Mouse (Mus musculus): Measurements from ENCODE around the gene Mrpl1.

GRCm38 (mm10) chr5:96255166-96255565 is 45.9 kb downstream of the Mrpl1 start:
- TF ChIP-seq CTCF (IDR thresholded peaks at IDR 0.05) (no peak), EP300 (IDR thresholded peaks at IDR 0.05) (no peak)
